ENCODE assay signal across 13 mouse cellular contexts in genomic region chr10:56375906-56376468, GRCm38 (mm10). TPM values are rescaled to one million over a fixed set of nuclear protein-coding genes. Genes with fewer than 3 reads are reported as not detected.
DNase-seq lines count a peak whose midpoint lies in the region; ATAC-seq and TF ChIP-seq lines count a peak whose summit lies in the region.
"Had no signal": no experiment of that assay in that cellular context is flagged by ENCODE, and none has a peak within 500 bp of the region (broad histone marks: within the 10 kb centered on the region; RNA-seq: fewer than 3 reads in every experiment).

No protein-coding gene starts in this region.

- TF ChIP-seq EP300 in heart, adult 2 months (IDR thresholded peaks at IDR 0.05; ENCODE audit: insufficient read depth, low read depth, low read length), result no peak

- H3K4me1 ChIP-seq in heart, adult 2 months (ENCODE audit: control insufficient read depth, insufficient read depth, low read length), result peaks cover 1% of the 10 kb centered on the region
- H3K4me1 ChIP-seq in E14TG2a.4 (replicated peaks; ENCODE audit: low read depth, low read length) (peaks cover 56% of the 10 kb centered on the region), ES-E14 (ENCODE audit: control insufficient read depth in 2 of 2, insufficient read depth in 2 of 2, low read length in 2 of 2, poor library complexity in 1 of 2) (peaks cover 2 to 7% of the 10 kb centered on the region in 2 experiments; a peak in 3 of 4 replicates)
- H3K4me1 ChIP-seq in heart, embryonic 13.5 days, result peaks cover 26% of the 10 kb centered on the region

- DNase-seq in heart, adult 2 months, result peak in 1 of 2 experiments; percentile 11
- no peak for DNase-seq in heart, adult 8-10 months (ENCODE audit: low spot score)
- no peak for DNase-seq in ES-E14 (ENCODE audit: low read depth, low spot score)
- DNase-seq in adrenal gland, adult 2 months, result no peak
- DNase-seq in left cerebral cortex, adult 2 months (ENCODE audit: extremely low spot score in 1 of 2, low spot score in 2 of 2), result no peak
- DNase-seq in cerebellum, postnatal 4 days (ENCODE audit: low spot score in 2 of 2), result no peak
- DNase-seq: adrenal gland, postnatal 25 days; right cerebral cortex, adult 18-20 months had no signal

- H3K9me3 ChIP-seq in E14TG2a.4 (ENCODE audit: low read length), result peaks cover 8% of the 10 kb centered on the region; the same call in 1 of the 2 replicates
- H3K9me3 ChIP-seq in ES-E14 (ENCODE audit: control insufficient read depth, insufficient read depth, low read depth, low read length), result no peaks in the 10 kb centered on the region
- H3K9me3 ChIP-seq in heart, embryonic 13.5 days, result no peaks in the 10 kb centered on the region
- H3K9me3 ChIP-seq: midbrain, embryonic 12.5 days had no signal

- peak overlapping the region; percentile 75 for H3K4me3 ChIP-seq in heart, adult 2 months
- peak overlapping the region; percentile 83 for H3K4me3 ChIP-seq in E14TG2a.4 (replicated peaks; ENCODE audit: low read length)
- H3K4me3 ChIP-seq in ES-E14 (ENCODE audit: insufficient read depth in 1 of 2, low read depth in 1 of 2, low read length in 2 of 2, poor library complexity in 1 of 2, severe bottlenecking in 1 of 2), result peak overlapping the region; percentile 1 to 52; a peak in 3 of 4 replicates
- H3K4me3 ChIP-seq in heart, embryonic 13.5 days, result peak overlapping the region; percentile 87
- H3K4me3 ChIP-seq in left cerebral cortex, adult 2 months, result no peak overlapping the region
- H3K4me3 ChIP-seq: midbrain, embryonic 12.5 days had no signal

- H3K9ac ChIP-seq in heart, adult 2 months (ENCODE audit: low read depth, low read length), result peak overlapping the region; percentile 66
- H3K9ac ChIP-seq in ES-E14 (ENCODE audit: insufficient read depth, low read depth, low read length, poor library complexity, severe bottlenecking), result peak overlapping the region; percentile 50
- peak overlapping the region; percentile 96; the same call in 1 of the 2 replicates for H3K9ac ChIP-seq in heart, embryonic 13.5 days
- H3K9ac ChIP-seq: midbrain, embryonic 12.5 days had no signal

- intact Hi-C loops in heart, adult 2 months (cut with DNase I), result loop anchor here (2.0 kb wide), 2 partner anchors 307 to 737 kb away; no protein-coding TSS in a partner anchor
- intact Hi-C loops in left cerebral cortex, adult 2 months (cut with DNase I), result loop anchor here (5.0 kb wide), 2 partner anchors 376 to 461 kb away; no protein-coding TSS in a partner anchor

- WGBS in heart, adult 2 months, result 49% methylated on average over 9 of the region's 9 CpGs
- WGBS in heart, embryonic 13.5 days, result 30% methylated on average over 9 of the region's 9 CpGs

- no peak for ATAC-seq in heart, embryonic 13.5 days (ENCODE audit: extremely low read depth, insufficient number of reproducible peaks, low FRiP score, low TSS enrichment)
- ATAC-seq: CD4-positive, CD25-positive, alpha-beta regulatory T cell, adult 4 months; lung, postnatal 0 days had no signal

- peak overlapping the region; percentile 96 for H3K27ac ChIP-seq in heart, adult 2 months
- H3K27ac ChIP-seq in ES-E14 (ENCODE audit: insufficient read depth, low read depth, low read length, poor library complexity, severe bottlenecking), result peak overlapping the region; percentile 72
- H3K27ac ChIP-seq in heart, embryonic 13.5 days (replicated peaks), result peak overlapping the region; percentile 92
- H3K27ac ChIP-seq in left cerebral cortex, adult 2 months, result no peak overlapping the region
- H3K27ac ChIP-seq: midbrain, embryonic 12.5 days had no signal

- H3K4me2 ChIP-seq in heart, embryonic 13.5 days, result peak overlapping the region; percentile 72

- peaks cover 2% of the 10 kb centered on the region for H3K79me2 ChIP-seq in heart, adult 2 months (replicated peaks; ENCODE audit: control insufficient read depth, insufficient read depth, low read length)

- H3K27me3 ChIP-seq in heart, adult 2 months (ENCODE audit: control insufficient read depth, insufficient read depth, low read length), result no peaks in the 10 kb centered on the region
- no peaks in the 10 kb centered on the region for H3K27me3 ChIP-seq in E14TG2a.4 (ENCODE audit: insufficient read depth, low read length)
- H3K27me3 ChIP-seq in heart, embryonic 13.5 days (replicated peaks), result no peaks in the 10 kb centered on the region

- no peak for TF ChIP-seq CTCF in heart, adult 2 months (IDR thresholded peaks at IDR 0.05)
- no peak for TF ChIP-seq CTCF in E14TG2a.4 (conservative IDR thresholded peaks at IDR 0.05; ENCODE audit: low read length)
- TF ChIP-seq CTCF in left cerebral cortex, adult 2 months (IDR thresholded peaks at IDR 0.05), result no peak

- no peak for TF ChIP-seq POLR2A in heart, adult 2 months (IDR thresholded peaks at IDR 0.05; ENCODE audit: insufficient read depth, low read depth, low read length)

- H3K36me3 ChIP-seq in heart, adult 2 months (ENCODE audit: control insufficient read depth, insufficient read depth, low read length), result no peaks in the 10 kb centered on the region
- no peaks in the 10 kb centered on the region for H3K36me3 ChIP-seq in E14TG2a.4 (ENCODE audit: insufficient read depth, low read length)
- no peaks in the 10 kb centered on the region for H3K36me3 ChIP-seq in ES-E14 (ENCODE audit: control insufficient read depth, insufficient read depth, low read length, poor library complexity, severe bottlenecking)
- no peaks in the 10 kb centered on the region for H3K36me3 ChIP-seq in heart, embryonic 13.5 days
- H3K36me3 ChIP-seq: midbrain, embryonic 12.5 days had no signal

- in situ Hi-C loops in ES-E14 (cut with MboI; ENCODE audit: low sequenced_read_pairs in 2 of 2, unreplicated experiment in 2 of 2), result loop anchor here in 1 of 2 experiments (25.0 kb wide), 1 partner anchor 1111 kb away; the partner anchor contains the start of gene Hsf2

TF ChIP-seq in ES-E14, 5 proteins besides CTCF, POLR2A, EP300 and RAD21:
- TF ChIP-seq CHD2 (IDR thresholded peaks at IDR 0.05; ENCODE audit: low read depth, low read length) (0 out of 2 replicates have a peak, but pooled peaks have one; percentile 17), MAFK (IDR thresholded peaks at IDR 0.05; ENCODE audit: insufficient read depth, low read depth, low read length) (0 out of 2 replicates have a peak, but pooled peaks have one; percentile 37), ZC3H11A (IDR thresholded peaks at IDR 0.05; ENCODE audit: borderline replicate concordance, low read depth, low read length) (no peak)

RNA-seq across cellular contexts. Expression of gene Gja1, which starts 1.1 kb away (rescaled TPM):
- 100 to 1,000 TPM; 359 to 429 TPM for total RNA-seq in heart, adult 2 months (2021)
- polyA plus RNA-seq in heart, adult 2 months (2012; rRNA removed), result 156 and 205 TPM in 2 replicates
- total RNA-seq in heart, adult 8-10 months (2022), result 100 to 1,000 TPM; 354 to 461 (median 382) TPM
- 156 and 171 TPM in 2 replicates for total RNA-seq in ES-E14 (2012; rRNA removed)
- 299 and 323 TPM in 2 replicates for polyA plus RNA-seq in heart, embryonic 13.5 days (2015; fragmentation: Nextera tagmentation; extraction: Ambion mirVana)
- 100 to 1,000 TPM; 164 to 450 TPM for total RNA-seq in adrenal gland, adult 2 months (2021)
- 15.2 and 26.8 TPM in 2 replicates for polyA plus RNA-seq in adrenal gland, adult 2 months (2012; rRNA removed)
- 100 to 1,000 TPM; 179 to 193 TPM for total RNA-seq in left cerebral cortex, adult 2 months (2021)
